Mouse (Mus musculus) ovary, adult 10 weeks (tissue): Measurements from ENCODE around the gene Olfr827. TPM values are rescaled to one million over a fixed set of nuclear protein-coding genes. Genes with fewer than 3 reads are reported as not detected.

ENCODE experiments used
- polyA plus RNA-seq: library from polyadenylated mRNA; stranded (reverse); fragments of 350-450 nt; fragmentation: Illumina TruSeq; extraction: RNeasy Lipid Tissue Mini Kit (QIAGEN cat#74804); gene quantifications from one replicate; pipeline ENCODE4 v1.2.3, GENCODE M21; 2014

Olfr827 gene
- polyA plus RNA-seq: not detected

DNA sequence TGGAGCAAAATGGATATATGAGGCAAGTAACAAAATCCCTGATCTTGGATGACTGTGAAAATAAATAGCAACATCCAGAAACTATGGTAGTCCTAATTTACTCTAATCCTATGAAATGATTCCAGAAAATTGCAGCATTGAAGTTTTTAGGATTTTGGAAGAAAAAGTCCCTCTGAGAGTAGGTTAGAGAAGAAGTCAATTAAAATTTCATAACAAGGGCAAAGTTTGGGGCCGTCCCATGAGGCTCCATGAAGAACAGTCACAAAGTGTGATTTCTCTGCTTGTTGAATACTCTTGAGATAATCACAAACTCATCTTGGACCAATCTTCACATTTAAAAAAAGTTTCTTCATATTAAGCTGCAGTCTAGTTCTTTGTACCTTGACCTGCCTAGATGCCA is at the start of gene Olfr827:
Gene Olfr827, minus strand, starts transcription at position 101 of the 400 bp plus-strand sequence.

DNA sequence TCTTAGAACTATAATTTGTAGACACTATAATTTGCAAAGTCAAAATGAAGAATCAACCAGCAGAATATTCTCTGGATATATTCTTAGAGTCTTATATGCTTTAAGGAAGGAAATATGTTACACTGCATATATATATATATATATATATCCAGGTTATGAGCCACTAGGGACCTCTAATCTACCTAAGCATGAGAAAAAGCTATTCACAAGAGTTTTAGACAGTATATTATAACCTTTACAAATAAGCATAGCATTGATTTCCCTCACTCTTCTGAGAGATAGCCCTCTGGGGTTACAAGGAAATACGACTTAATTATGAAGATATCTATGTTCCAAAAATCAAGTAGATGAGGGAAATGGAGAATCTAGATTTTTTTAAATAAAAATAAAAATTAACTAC is 30.1 kb downstream of the Olfr827 start, which contains the start of gene Olfr826:
Gene Olfr826, minus strand, starts transcription at position 101 of the 400 bp plus-strand sequence.

DNA sequence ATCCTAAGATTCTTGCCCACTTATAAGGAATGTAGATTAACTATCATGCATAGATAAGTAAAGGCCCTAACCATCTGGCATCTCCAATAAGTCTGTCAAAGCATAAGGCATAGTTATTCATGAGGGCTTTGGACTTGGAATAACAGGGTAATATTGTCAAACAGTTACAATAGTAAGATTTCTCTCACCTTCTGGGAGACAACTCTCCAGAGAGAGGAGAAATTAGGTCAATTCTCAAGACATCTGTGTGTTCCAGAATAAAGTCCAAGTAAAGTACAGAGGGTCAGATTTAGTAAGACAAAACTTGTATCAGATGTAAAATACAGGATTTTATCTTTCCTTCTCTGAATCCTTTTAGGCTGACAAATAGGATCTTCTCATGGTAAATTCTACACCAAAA is 47.5 kb downstream of the Olfr827 start, which contains the start of gene Olfr825:
Gene Olfr825, minus strand, starts transcription at position 101 of the 400 bp plus-strand sequence.

Other genes with a start within 250 kb of the Olfr827 start
- gene Olfr819, start 247.1 kb downstream of the Olfr827 start, polyA plus RNA-seq: 0.29 TPM
- not detected for gene Olfr247, start 238.3 kb downstream of the Olfr827 start, polyA plus RNA-seq
- not detected for gene Gm10310, start 229.3 kb downstream of the Olfr827 start, polyA plus RNA-seq
- gene Olfr820, start 201.8 kb downstream of the Olfr827 start, polyA plus RNA-seq: not detected
- gene Olfr821, start 184.1 kb downstream of the Olfr827 start, polyA plus RNA-seq: not detected
- not detected for gene Olfr822, start 143.2 kb downstream of the Olfr827 start, polyA plus RNA-seq
- gene Olfr823, start 99.0 kb downstream of the Olfr827 start, polyA plus RNA-seq: 0.57 TPM
- gene Olfr824, start 84.4 kb downstream of the Olfr827 start, polyA plus RNA-seq: 0.57 TPM
- not detected for gene Olfr825, start 47.6 kb downstream of the Olfr827 start, polyA plus RNA-seq
- gene Olfr826, start 30.2 kb downstream of the Olfr827 start, polyA plus RNA-seq: not detected
- gene Neurod4, start 65.8 kb upstream of the Olfr827 start, polyA plus RNA-seq: not detected
- gene Tespa1, start 108.5 kb upstream of the Olfr827 start, polyA plus RNA-seq: 0.63 TPM
- gene Vmn2r84, start 179.9 kb upstream of the Olfr827 start, polyA plus RNA-seq: not detected
- gene Vmn2r85, start 215.3 kb upstream of the Olfr827 start, polyA plus RNA-seq: not detected
- not detected for gene Vmn2r86, start 241.6 kb upstream of the Olfr827 start, polyA plus RNA-seq